Mouse (Mus musculus) kidney, embryonic 14.5 days (tissue): Measurements from ENCODE around the gene Zfp964. TPM values are rescaled to one million over a fixed set of nuclear protein-coding genes. Genes with fewer than 3 reads are reported as not detected.
"Not testable (repeated sequence)": the region's sequence is repeated elsewhere in the genome, so short reads cannot be mapped to it uniquely, and the experiment has no call there.

Experiments used
- ATAC-seq: fragments of 200-750 bp; cut with Nextera tagmentation; 2 replicates; pipeline ENCODE4 v1.8.0; 2017; ENCODE audit warnings: moderate number of reproducible peaks, mild to moderate bottlenecking, moderate TSS enrichment, moderate library complexity; ENCODE audit not compliant: low FRiP score, low TSS enrichment
- H3K27ac ChIP-seq: fragments of 300-500 bp; sonication (generic); 2 replicates; pipeline ENCODE4 v1.5.1; 2014; ENCODE audit warnings: low read depth, mild to moderate bottlenecking, low read length, moderate library complexity, mixed read lengths
- H3K27me3 ChIP-seq: fragments of 300-500 bp; sonication (generic); 2 replicates; pipeline ENCODE4 v1.6.1; 2014; ENCODE audit warnings: mild to moderate bottlenecking, low read length; ENCODE audit not compliant: control insufficient read depth, insufficient read depth
- H3K36me3 ChIP-seq: fragments of 300-500 bp; sonication (generic); 2 replicates; pipeline ENCODE4 v1.6.1; 2014; ENCODE audit warnings: low read length, mixed read lengths; ENCODE audit not compliant: control insufficient read depth, insufficient read depth
- H3K4me1 ChIP-seq: fragments of 300-500 bp; sonication (generic); 2 replicates; pipeline ENCODE4 v1.6.1; 2014; ENCODE audit warnings: low read length, mixed read lengths; ENCODE audit not compliant: control insufficient read depth, insufficient read depth
- H3K4me2 ChIP-seq: fragments of 300-500 bp; sonication (generic); replicated peaks from 2 replicates; pipeline ENCODE4 v1.6.1; 2014; ENCODE audit warnings: low read depth, mild to moderate bottlenecking, low read length
- H3K4me3 ChIP-seq: fragments of 300-500 bp; sonication (generic); 2 replicates; pipeline ENCODE4 v1.5.1; 2014; ENCODE audit warnings: mild to moderate bottlenecking, low read length
- H3K9ac ChIP-seq: fragments of 300-500 bp; sonication (generic); 2 replicates; pipeline ENCODE4 v1.6.1; 2014; ENCODE audit warnings: low read depth, mild to moderate bottlenecking, low read length, moderate library complexity
- H3K9me3 ChIP-seq: fragments of 300-500 bp; sonication (generic); 2 replicates; pipeline ENCODE4 v1.6.1; 2016; ENCODE audit warnings: low read length; ENCODE audit not compliant: control insufficient read depth
- WGBS: fragments of 180-500 bp; shearing (Covaris S2); extraction: QIAGEN DNeasy Blood & Tissue Kit; methylation state at CpG from one replicate; pipeline ENCODE4 v1.1.7; 2014; 5-methylcytosine and 5-hydroxymethylcytosine counted together
- polyA plus RNA-seq: library from polyadenylated mRNA; unstranded; fragments of >200 nt; fragmentation: Nextera tagmentation; extraction: Ambion mirVana; gene quantifications from 2 replicates; pipeline ENCODE4 v1.2.1, GENCODE M21; 2014

Gene Zfp964
- polyA plus RNA-seq: 1.1 and 2.3 TPM in 2 replicates

GRCm38 (mm10) chr8:69654358-69654981 lies at the start of gene Zfp964:
TSS of gene Zfp964 (plus strand) at chr8:69654479.
- H3K4me2 ChIP-seq: peak within 1 kb of the TSS; percentile 74
- H3K4me1 ChIP-seq: peaks cover 5% of the 10 kb centered on the region
- H3K9me3 ChIP-seq: peaks cover under 1% of the 10 kb centered on the region; the same call in 1 of the 2 replicates
- peak within 1 kb of the TSS; percentile 80 for H3K9ac ChIP-seq
- no peaks in the 10 kb centered on the region for H3K27me3 ChIP-seq
- no peaks in the 10 kb centered on the region for H3K36me3 ChIP-seq
- WGBS: under 1% methylated on average over 55 of the region's 55 CpGs
- peak within 1 kb of the TSS; percentile 65 for H3K4me3 ChIP-seq
- H3K27ac ChIP-seq: peak within 1 kb of the TSS; percentile 87
- peak; percentile 99 for ATAC-seq

GRCm38 (mm10) chr8:69614687-69615086 lies 39.6 kb upstream of the Zfp964 start:
- Histone ChIP-seq H3K9ac (no peak overlapping the region), H3K4me1 (no peaks in the 10 kb centered on the region), H3K4me3 (no peak overlapping the region), H3K9me3 (no peaks in the 10 kb centered on the region), H3K4me2 (no peak overlapping the region), H3K27ac (no peak overlapping the region), H3K36me3 (peaks cover 64% of the 10 kb centered on the region), H3K27me3 (no peaks in the 10 kb centered on the region)
- ATAC-seq: no peak
- WGBS: 64% methylated on average over 2 of the region's 2 CpGs

GRCm38 (mm10) chr8:69618078-69618477 lies 36.2 kb upstream of the Zfp964 start:
- Histone ChIP-seq H3K27me3 (no peaks in the 10 kb centered on the region), H3K4me1 (no peaks in the 10 kb centered on the region), H3K4me3 (no peak overlapping the region), H3K27ac (no peak overlapping the region), H3K9me3 (no peaks in the 10 kb centered on the region), H3K36me3 (peaks cover 34% of the 10 kb centered on the region), H3K4me2 (no peak overlapping the region), H3K9ac (no peak overlapping the region)
- ATAC-seq: no peak
- WGBS: 88% methylated on average over 1 of the region's 1 CpGs

- H3K27ac ChIP-seq: peak within 1 kb of the TSS; percentile 95
These were observed 29.0 kb upstream of the Zfp964 start, which contains the start of gene Zfp868 for GRCm38 (mm10) chr8:69625095-69625789. TSS of gene Zfp868 (minus strand) at chr8:69625548.

GRCm38 (mm10) chr8:69653808-69654357 lies 396 bp upstream of the Zfp964 start:
- H3K36me3 ChIP-seq: no peaks in the 10 kb centered on the region
- no peaks in the 10 kb centered on the region for H3K27me3 ChIP-seq
- H3K4me3 ChIP-seq: peak overlapping the region; percentile 65; the same call in 1 of the 2 replicates
- H3K4me2 ChIP-seq: peak overlapping the region; percentile 74
- 46% methylated on average over 10 of the region's 10 CpGs for WGBS
- no peak overlapping the region for H3K9ac ChIP-seq
- no peak for ATAC-seq
- no peak overlapping the region for H3K27ac ChIP-seq
- H3K4me1 ChIP-seq: peaks cover 5% of the 10 kb centered on the region
- no peaks in the 10 kb centered on the region for H3K9me3 ChIP-seq

More at GRCm38 (mm10) chr8:69625095-69625789, 29.0 kb upstream of the Zfp964 start, which contains the start of gene Zfp868:
- Histone ChIP-seq H3K9me3 (no peaks in the 10 kb centered on the region), H3K9ac (peak within 1 kb of the TSS; percentile 89), H3K27me3 (no peaks in the 10 kb centered on the region), H3K4me3 (peak within 1 kb of the TSS; percentile 80), H3K36me3 (peaks cover 3% of the 10 kb centered on the region; the same call in 1 of the 2 replicates), H3K4me1 (peaks cover 3% of the 10 kb centered on the region; the same call in 1 of the 2 replicates), H3K4me2 (peak within 1 kb of the TSS; percentile 65)
- ATAC-seq: peak; percentile 99
- WGBS: 1% methylated on average over 38 of the region's 41 CpGs

GRCm38 (mm10) chr8:69661294-69661693 lies 7.0 kb downstream of the Zfp964 start:
- H3K4me1 ChIP-seq: no peaks in the 10 kb centered on the region
- no peak overlapping the region for H3K27ac ChIP-seq

GRCm38 (mm10) chr8:69665051-69665450 lies 10.8 kb downstream of the Zfp964 start:
- WGBS: 81% methylated on average over 2 of the region's 2 CpGs

More at GRCm38 (mm10) chr8:69661294-69661693, 7.0 kb downstream of the Zfp964 start:
- H3K4me3 ChIP-seq: no peak overlapping the region
- H3K27me3 ChIP-seq: no peaks in the 10 kb centered on the region
- no peak overlapping the region for H3K4me2 ChIP-seq
- no peak overlapping the region for H3K9ac ChIP-seq
- H3K36me3 ChIP-seq: peaks cover 13% of the 10 kb centered on the region; the same call in 1 of the 2 replicates
- peaks cover 4% of the 10 kb centered on the region; the same call in 1 of the 2 replicates for H3K9me3 ChIP-seq
- no peak for ATAC-seq

GRCm38 (mm10) chr8:69701810-69702209 lies 47.5 kb downstream of the Zfp964 start:
- H3K4me2 ChIP-seq: no peak overlapping the region
- 0 out of 2 replicates have a peak, but pooled peaks cover 2% of the 10 kb centered on the region for H3K9me3 ChIP-seq
- ATAC-seq: no peak
- H3K4me1 ChIP-seq: no peaks in the 10 kb centered on the region
- no peak overlapping the region for H3K4me3 ChIP-seq
- no peak overlapping the region for H3K27ac ChIP-seq
- peaks cover 36% of the 10 kb centered on the region for H3K36me3 ChIP-seq
- H3K27me3 ChIP-seq: no peaks in the 10 kb centered on the region
- H3K9ac ChIP-seq: no peak overlapping the region
- WGBS: 66% methylated on average over 6 of the region's 6 CpGs

More at GRCm38 (mm10) chr8:69665051-69665450, 10.8 kb downstream of the Zfp964 start:
- H3K27me3 ChIP-seq, ATAC-seq, H3K4me1 ChIP-seq, H3K4me3 ChIP-seq, H3K9ac ChIP-seq, H3K9me3 ChIP-seq, H3K4me2 ChIP-seq, H3K27ac ChIP-seq: not testable (repeated sequence)
- H3K36me3 ChIP-seq: peaks cover 13% of the 10 kb centered on the region; the same call in 1 of the 2 replicates
